8 mouse cellular contexts compared by ENCODE assay signal in the genomic region with DNA sequence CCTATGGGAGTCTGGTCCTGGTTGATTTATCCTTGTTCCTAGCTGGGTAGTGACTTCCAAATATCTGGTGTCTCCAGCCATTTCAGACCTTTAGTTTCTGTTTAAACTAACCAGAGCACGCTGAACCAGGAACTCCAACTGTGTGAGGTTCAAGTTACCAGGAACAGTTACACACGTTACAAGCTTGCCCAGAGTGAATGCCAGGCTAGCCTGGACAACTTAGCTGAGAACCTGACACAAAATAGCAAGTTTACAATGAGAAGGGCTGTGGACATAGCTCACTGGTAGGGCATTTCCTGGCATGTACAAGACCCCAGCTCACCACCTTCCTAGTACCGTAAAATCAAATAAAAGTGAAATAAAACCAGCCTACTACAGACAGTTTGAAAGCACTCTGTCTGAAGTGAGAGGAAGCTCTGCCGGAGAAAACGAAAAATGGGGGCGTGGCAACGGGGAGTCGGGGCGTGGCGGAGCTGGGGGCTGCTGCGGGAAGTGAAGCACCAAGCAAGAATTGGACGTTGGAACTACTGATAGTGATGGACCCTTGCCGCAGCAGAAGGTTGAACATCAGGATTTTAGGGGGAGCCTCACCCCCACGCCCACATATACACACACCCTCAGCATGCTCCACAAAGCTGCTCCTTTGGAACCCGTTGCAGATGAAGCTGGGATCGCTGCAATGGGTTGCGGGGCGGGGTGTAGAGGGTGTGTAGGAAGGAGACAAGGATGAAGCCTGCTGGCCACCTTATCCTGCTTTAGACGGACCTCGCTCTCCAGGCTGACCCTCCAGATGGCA.
DNase-seq lines count a peak whose midpoint lies in the region; ATAC-seq and TF ChIP-seq lines count a peak whose summit lies in the region.

No protein-coding gene starts in this region.

- peak; percentile 67 for ATAC-seq in frontal cortex, adult (ENCODE audit: low TSS enrichment)
- peak; percentile 63 for ATAC-seq in intestine, embryonic 16.5 days
- no peak for ATAC-seq in monocyte, adult 5-6 weeks (replicated peaks; ENCODE audit: insufficient number of reproducible peaks, low FRiP score, low TSS enrichment, poor library complexity, severe bottlenecking)

- H3K9me3 ChIP-seq in intestine, embryonic 16.5 days (ENCODE audit: control insufficient read depth, low read length) = no peaks in the 10 kb centered on the region

- H3K27me3 ChIP-seq in intestine, embryonic 16.5 days (replicated peaks; ENCODE audit: control insufficient read depth, insufficient read depth, low read length) = peaks cover 7% of the 10 kb centered on the region; the same call in 1 of the 2 replicates
- no peaks in the 10 kb centered on the region for H3K27me3 ChIP-seq in spleen, adult 2 months (ENCODE audit: control insufficient read depth, insufficient read depth, low read length)

- WGBS in bone marrow, adult 2 months = under 1% methylated on average over 20 of the region's 20 CpGs
- WGBS in intestine, embryonic 16.5 days = 3% methylated on average over 20 of the region's 20 CpGs
- WGBS in spleen, adult 2 months = 3% methylated on average over 20 of the region's 20 CpGs

- no peaks in the 10 kb centered on the region; the same call in 1 of the 2 replicates for H3K4me1 ChIP-seq in bone marrow, adult 2 months (ENCODE audit: control insufficient read depth, insufficient read depth, low read length)
- peaks cover 5% of the 10 kb centered on the region; the same call in 1 of the 2 replicates for H3K4me1 ChIP-seq in intestine, embryonic 16.5 days (ENCODE audit: control insufficient read depth, insufficient read depth, low read length)
- H3K4me1 ChIP-seq in spleen, adult 2 months (ENCODE audit: control insufficient read depth, insufficient read depth, insufficient read length) = peaks cover 10% of the 10 kb centered on the region; the same call in 1 of the 2 replicates

- H3K27ac ChIP-seq in bone marrow, adult 2 months (ENCODE audit: control insufficient read depth, insufficient read depth, low read depth, low read length, poor library complexity) = no peak overlapping the region
- no peak overlapping the region for H3K27ac ChIP-seq in intestine, embryonic 16.5 days (ENCODE audit: low read length)
- no peak overlapping the region for H3K27ac ChIP-seq in spleen, adult 2 months (ENCODE audit: insufficient read depth, low read length)

- peak overlapping the region; percentile 2 for H3K4me3 ChIP-seq in bone marrow, adult 2 months (replicated peaks; ENCODE audit: control insufficient read depth, low read depth, low read length)
- H3K4me3 ChIP-seq in intestine, embryonic 16.5 days (ENCODE audit: low read length) = peak overlapping the region; percentile 46
- H3K4me3 ChIP-seq in spleen, adult 2 months (ENCODE audit: extremely low read depth, insufficient read depth, insufficient read length) = peak overlapping the region; percentile 44; the same call in 1 of the 2 replicates

- no peak for TF ChIP-seq POLR2A in bone marrow, adult 2 months (IDR thresholded peaks at IDR 0.05; ENCODE audit: borderline replicate concordance, control insufficient read depth, low read depth, low read length)
- TF ChIP-seq POLR2A in spleen, adult 2 months (IDR thresholded peaks at IDR 0.05; ENCODE audit: low read depth, low read length) = no peak

- TF ChIP-seq CTCF in bone marrow, adult 2 months (IDR thresholded peaks at IDR 0.05; ENCODE audit: control insufficient read depth, insufficient read depth, low read length) = no peak
- no peak for TF ChIP-seq CTCF in spleen, adult 2 months (IDR thresholded peaks at IDR 0.05; ENCODE audit: extremely low read depth, insufficient read depth, insufficient read length, insufficient replicate concordance)

- 0 out of 2 replicates have a peak overlapping the region, but pooled peaks have one; percentile 6 for H3K9ac ChIP-seq in intestine, embryonic 16.5 days (ENCODE audit: low read depth, low read length)

- peak overlapping the region; percentile 65 for H3K4me2 ChIP-seq in intestine, embryonic 16.5 days (ENCODE audit: low read depth, low read length)

- DNase-seq in frontal cortex, postnatal 10 days (ENCODE audit: low spot score in 2 of 2) = no peak
- DNase-seq in gastrocnemius, postnatal 25 days = peak; percentile 22
- peak; percentile 40 for DNase-seq in lung, postnatal 14 days
- peak in 1 of 2 experiments; percentile 31 for DNase-seq in spleen, adult 2 months (ENCODE audit: low read depth in 1 of 2, low spot score in 2 of 2)

- H3K36me3 ChIP-seq in intestine, embryonic 16.5 days (ENCODE audit: control insufficient read depth, insufficient read depth, low read length) = no peaks in the 10 kb centered on the region
- no peaks in the 10 kb centered on the region for H3K36me3 ChIP-seq in spleen, adult 2 months (ENCODE audit: control insufficient read depth, insufficient read depth, low read length)

Comparison
In these comparisons a context has a peak if more than half of its experiments do, and no peak if none do; other contexts are left out.
1. DNase-seq: peak in gastrocnemius, postnatal 25 days (single experiment) and lung, postnatal 14 days (single experiment); none in frontal cortex, postnatal 10 days (0 of 2).
2. Peak in every context shown above with its lines, with median percentiles within 50 percentile points of each other: H3K4me3 ChIP-seq.